8 mouse cellular contexts compared by ENCODE assay signal in the genomic region with DNA sequence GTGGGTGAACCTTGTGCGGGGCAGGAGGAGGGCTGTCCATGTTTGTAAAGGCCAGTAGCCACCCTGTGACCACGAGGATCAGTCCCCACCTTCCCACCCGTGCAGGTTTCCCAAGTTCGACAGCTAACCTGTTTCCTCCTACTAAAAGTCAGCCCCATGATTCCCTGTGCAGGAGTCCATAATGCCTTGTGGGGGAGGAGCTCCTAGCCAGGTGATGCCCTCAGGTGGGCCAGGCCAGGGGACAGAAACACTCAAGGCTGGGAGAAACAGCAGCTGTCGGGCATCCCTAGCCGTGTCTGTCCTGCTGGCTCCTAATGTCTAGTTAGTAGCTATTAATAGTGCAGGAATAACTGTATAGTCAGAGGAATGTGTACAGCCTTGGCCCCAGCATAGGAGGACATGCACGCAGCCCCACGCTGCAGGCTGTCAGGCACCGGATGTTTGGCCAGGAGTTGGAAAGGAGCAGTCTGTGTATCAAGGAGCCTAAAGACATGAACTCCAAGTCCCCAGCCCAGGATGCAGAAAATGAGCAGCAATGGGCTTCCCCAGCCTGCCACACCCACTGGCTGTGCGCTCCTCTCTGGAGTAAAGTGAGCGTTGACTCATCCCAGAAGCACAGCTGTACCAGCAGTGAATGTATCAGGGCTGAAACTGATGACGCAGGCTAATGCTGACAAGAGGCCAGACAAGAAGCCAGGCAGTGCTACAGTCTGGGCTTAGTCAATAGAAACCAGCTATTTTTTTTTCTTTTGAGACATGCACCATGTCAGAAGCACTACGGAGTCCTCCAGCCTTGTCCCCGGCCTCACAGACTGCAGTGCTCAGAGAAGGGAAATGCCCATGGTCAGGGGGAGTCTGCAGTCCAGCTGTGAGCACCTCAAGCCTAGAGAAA.
DNase-seq lines count a peak whose midpoint lies in the region; ATAC-seq lines count a peak whose summit lies in the region.

No protein-coding gene starts in this region.

- no peaks in the 10 kb centered on the region for H3K27me3 ChIP-seq in hindbrain, embryonic 13.5 days
- no peaks in the 10 kb centered on the region for H3K27me3 ChIP-seq in hindbrain, embryonic 11.5 days (ENCODE audit: control insufficient read depth, insufficient read depth, low read length)
- H3K27me3 ChIP-seq in embryonic facial prominence, embryonic 15.5 days: no peaks in the 10 kb centered on the region

- no peaks in the 10 kb centered on the region for H3K9me3 ChIP-seq in hindbrain, embryonic 13.5 days
- H3K9me3 ChIP-seq in hindbrain, embryonic 11.5 days (ENCODE audit: control insufficient read depth, low read length): no peaks in the 10 kb centered on the region
- H3K9me3 ChIP-seq in embryonic facial prominence, embryonic 15.5 days (replicated peaks): no peaks in the 10 kb centered on the region

- no peak overlapping the region for H3K4me3 ChIP-seq in hindbrain, embryonic 13.5 days
- no peak overlapping the region for H3K4me3 ChIP-seq in hindbrain, embryonic 11.5 days (ENCODE audit: low read depth, low read length)
- H3K4me3 ChIP-seq in embryonic facial prominence, embryonic 15.5 days (replicated peaks): no peak overlapping the region

- WGBS in hindbrain, embryonic 13.5 days: 84% methylated on average over 14 of the region's 14 CpGs
- WGBS in hindbrain, embryonic 11.5 days: 91% methylated on average over 14 of the region's 14 CpGs
- 71% methylated on average over 14 of the region's 14 CpGs for WGBS in embryonic facial prominence, embryonic 15.5 days

- H3K4me2 ChIP-seq in hindbrain, embryonic 13.5 days: no peak overlapping the region
- no peak overlapping the region for H3K4me2 ChIP-seq in hindbrain, embryonic 11.5 days (replicated peaks; ENCODE audit: low read depth, low read length)
- no peak overlapping the region for H3K4me2 ChIP-seq in embryonic facial prominence, embryonic 15.5 days (replicated peaks)

- peaks cover 50% of the 10 kb centered on the region for H3K36me3 ChIP-seq in hindbrain, embryonic 13.5 days
- H3K36me3 ChIP-seq in hindbrain, embryonic 11.5 days (ENCODE audit: control insufficient read depth, insufficient read depth, low read length): no peaks in the 10 kb centered on the region
- H3K36me3 ChIP-seq in embryonic facial prominence, embryonic 15.5 days: peaks cover 54% of the 10 kb centered on the region

- DNase-seq in hindbrain, embryonic 11.5 days (ENCODE audit: low spot score): no peak
- DNase-seq in 3134 (ENCODE audit: extremely low read depth, insufficient read length, low spot score): peak; percentile 66
- peak; percentile 64 for DNase-seq in heart, postnatal 4 days
- DNase-seq in kidney, adult 9 months: no peak
- DNase-seq in cerebellum, adult 8-10 months: no peak

- H3K27ac ChIP-seq in hindbrain, embryonic 13.5 days: peak overlapping the region; percentile 60
- no peak overlapping the region for H3K27ac ChIP-seq in hindbrain, embryonic 11.5 days (ENCODE audit: low read depth, low read length)
- peak overlapping the region; percentile 51; the same call in 1 of the 2 replicates for H3K27ac ChIP-seq in embryonic facial prominence, embryonic 15.5 days (replicated peaks)

- ATAC-seq in hindbrain, embryonic 13.5 days (ENCODE audit: low FRiP score): no peak
- no peak for ATAC-seq in hindbrain, embryonic 11.5 days (ENCODE audit: low FRiP score)
- 0 out of 2 replicates have a peak, but pooled peaks have one; percentile 35 for ATAC-seq in embryonic facial prominence, embryonic 15.5 days (ENCODE audit: insufficient number of reproducible peaks, low FRiP score, low TSS enrichment, low read depth)
- no peak for ATAC-seq in inflammation-experienced regulatory T-cells, adult 6 months

- peaks cover 28% of the 10 kb centered on the region for H3K4me1 ChIP-seq in hindbrain, embryonic 13.5 days (replicated peaks)
- H3K4me1 ChIP-seq in hindbrain, embryonic 11.5 days (replicated peaks; ENCODE audit: control insufficient read depth, insufficient read depth, low read length): no peaks in the 10 kb centered on the region
- peaks cover 25% of the 10 kb centered on the region for H3K4me1 ChIP-seq in embryonic facial prominence, embryonic 15.5 days

- H3K9ac ChIP-seq in hindbrain, embryonic 13.5 days: peak overlapping the region; percentile 26; the same call in 1 of the 2 replicates
- H3K9ac ChIP-seq in hindbrain, embryonic 11.5 days (ENCODE audit: low read depth, low read length): no peak overlapping the region
- no peak overlapping the region for H3K9ac ChIP-seq in embryonic facial prominence, embryonic 15.5 days

Comparison
In these comparisons a context has a peak if more than half of its experiments do, and no peak if none do; other contexts are left out.
1. DNase-seq: peak in 3134 (single experiment) and heart, postnatal 4 days (single experiment); none in hindbrain, embryonic 11.5 days (single experiment), kidney, adult 9 months (single experiment) and cerebellum, adult 8-10 months (single experiment).